Mouse (Mus musculus): Measurements from ENCODE around the gene Hoxd3. TPM values are rescaled to one million over a fixed set of nuclear protein-coding genes. Genes with fewer than 3 reads are reported as not detected.

The Hoxd3 gene
- total RNA-seq, 2 experiments from 2014 or later, result not detected

DNA sequence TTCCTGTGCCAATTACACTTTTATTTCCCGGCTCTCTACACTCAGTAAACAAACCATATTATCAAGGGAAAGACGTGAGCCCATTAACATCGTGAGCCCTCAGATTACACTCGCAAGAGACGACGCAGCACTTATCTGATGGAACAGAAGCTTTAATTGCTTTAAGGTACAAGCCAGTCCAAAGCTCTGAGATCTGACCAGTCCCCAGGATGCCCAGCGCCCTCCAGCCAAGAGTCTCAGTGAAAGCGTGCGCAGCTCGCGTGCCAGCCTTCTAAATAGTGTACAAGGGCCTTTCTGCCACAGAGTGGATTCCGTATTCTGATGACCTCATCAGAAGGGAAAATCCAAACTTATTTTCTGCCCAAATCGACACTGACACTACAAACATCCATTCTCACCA is 50.2 kb downstream of the Hoxd3 start:
- intact Hi-C loops (cut with DNase I), result no loop called here
- DNase-seq, result no peak

DNA sequence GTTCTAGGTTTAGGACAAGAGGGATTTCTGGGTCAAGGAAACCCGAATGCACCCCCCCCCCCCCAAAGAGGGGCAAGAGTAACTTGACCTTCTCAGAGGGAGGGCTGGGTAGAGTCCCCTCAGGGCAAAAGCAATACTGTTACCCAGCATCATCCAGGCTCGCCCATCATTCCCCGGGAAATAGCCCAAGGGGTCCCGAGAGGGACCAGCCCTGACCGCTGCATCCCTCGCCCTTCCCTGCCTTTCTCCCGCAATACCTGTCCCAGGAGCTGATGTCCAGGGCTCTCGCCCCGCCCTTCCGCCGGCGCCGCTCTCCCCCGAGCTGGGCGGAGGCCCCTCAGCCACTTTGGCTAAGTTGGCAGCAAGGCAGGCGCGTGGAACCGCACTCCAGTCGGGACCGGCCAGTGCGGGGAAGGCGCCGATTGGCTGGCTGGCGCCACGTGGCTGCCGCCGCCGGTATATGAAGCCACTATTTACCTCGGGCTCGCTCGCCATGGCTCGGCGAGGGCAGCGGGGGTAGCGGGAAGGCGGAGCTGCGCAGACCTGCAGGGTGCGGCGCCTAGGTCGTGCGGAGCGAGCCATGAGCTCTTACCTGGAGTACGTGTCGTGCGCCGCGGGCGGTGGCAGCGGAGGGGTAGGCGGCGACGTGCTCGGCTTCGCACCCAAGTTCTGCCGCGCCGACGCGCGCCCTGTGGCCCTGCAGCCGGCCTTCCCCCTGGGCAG is 51.0 kb downstream of the Hoxd3 start, which contains the start of gene Hoxd1:
Gene Hoxd1, plus strand, starts transcription at position 459 of the 723 bp plus-strand sequence.
- intact Hi-C loops (cut with DNase I), result no loop called here
- DNase-seq, result peak; percentile 28 to 35

DNA sequence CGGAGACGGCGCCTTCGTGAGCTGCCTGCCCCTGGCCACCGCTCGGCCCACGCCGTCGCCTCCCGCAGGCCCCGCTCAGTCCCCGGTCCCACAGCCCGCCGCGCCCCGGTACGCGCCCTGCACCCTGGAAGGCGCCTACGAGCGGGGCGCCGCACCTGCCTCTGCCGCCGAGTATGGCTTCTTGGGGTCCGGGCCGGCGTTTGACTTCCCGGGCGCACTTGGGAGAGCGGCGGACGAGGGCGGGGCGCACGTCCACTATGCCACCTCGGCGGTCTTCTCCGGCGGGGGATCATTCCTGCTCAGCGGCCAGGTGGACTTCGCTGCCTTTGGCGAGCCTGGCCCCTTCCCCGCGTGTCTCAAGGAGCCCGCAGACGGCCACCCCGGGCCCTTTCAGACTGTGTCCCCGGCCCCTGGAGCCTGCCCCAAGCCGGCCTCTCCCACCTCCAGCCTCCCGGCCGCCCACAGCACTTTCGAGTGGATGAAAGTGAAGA is 51.6 kb downstream of the Hoxd3 start:
- intact Hi-C loops (cut with DNase I), result no loop called here
- DNase-seq, result no peak

DNA sequence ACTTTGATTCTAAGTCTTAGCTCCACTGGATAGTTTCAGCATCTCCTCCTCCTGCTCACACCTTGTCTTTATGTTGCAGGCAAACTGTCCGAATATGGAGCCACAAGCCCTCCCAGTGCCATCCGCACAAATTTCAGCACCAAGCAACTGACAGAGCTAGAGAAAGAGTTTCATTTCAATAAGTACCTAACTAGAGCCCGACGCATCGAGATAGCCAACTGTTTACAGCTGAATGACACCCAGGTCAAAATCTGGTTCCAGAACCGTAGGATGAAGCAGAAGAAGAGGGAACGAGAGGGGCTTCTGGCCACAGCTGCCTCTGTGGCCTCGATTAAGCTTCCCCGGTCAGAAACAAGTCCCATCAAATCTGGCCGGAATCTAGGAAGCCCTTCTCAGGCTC is 52.2 kb downstream of the Hoxd3 start:
- DNase-seq, result no peak
- intact Hi-C loops (cut with DNase I), result no loop called here

DNA sequence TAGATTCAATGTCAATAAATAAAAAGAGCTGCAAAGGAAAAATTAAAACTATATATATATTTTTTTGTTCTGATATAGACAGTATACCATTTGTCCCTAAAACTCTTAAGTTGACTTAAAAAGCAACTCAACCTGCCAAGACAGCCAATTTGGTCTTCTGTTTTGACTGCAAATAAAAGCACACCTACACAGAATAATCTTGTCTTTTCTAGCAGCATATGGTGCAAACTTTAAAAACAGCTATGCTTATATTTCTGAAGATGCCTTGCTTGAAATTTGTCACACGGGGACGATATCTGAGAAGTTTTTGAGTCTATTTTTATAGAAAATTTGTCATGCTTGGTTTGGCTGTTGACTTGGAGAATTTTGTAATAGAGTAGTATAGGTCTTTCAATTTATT is 62.6 kb downstream of the Hoxd3 start:
- intact Hi-C loops (cut with DNase I), result no loop called here
- DNase-seq, result no peak

DNA sequence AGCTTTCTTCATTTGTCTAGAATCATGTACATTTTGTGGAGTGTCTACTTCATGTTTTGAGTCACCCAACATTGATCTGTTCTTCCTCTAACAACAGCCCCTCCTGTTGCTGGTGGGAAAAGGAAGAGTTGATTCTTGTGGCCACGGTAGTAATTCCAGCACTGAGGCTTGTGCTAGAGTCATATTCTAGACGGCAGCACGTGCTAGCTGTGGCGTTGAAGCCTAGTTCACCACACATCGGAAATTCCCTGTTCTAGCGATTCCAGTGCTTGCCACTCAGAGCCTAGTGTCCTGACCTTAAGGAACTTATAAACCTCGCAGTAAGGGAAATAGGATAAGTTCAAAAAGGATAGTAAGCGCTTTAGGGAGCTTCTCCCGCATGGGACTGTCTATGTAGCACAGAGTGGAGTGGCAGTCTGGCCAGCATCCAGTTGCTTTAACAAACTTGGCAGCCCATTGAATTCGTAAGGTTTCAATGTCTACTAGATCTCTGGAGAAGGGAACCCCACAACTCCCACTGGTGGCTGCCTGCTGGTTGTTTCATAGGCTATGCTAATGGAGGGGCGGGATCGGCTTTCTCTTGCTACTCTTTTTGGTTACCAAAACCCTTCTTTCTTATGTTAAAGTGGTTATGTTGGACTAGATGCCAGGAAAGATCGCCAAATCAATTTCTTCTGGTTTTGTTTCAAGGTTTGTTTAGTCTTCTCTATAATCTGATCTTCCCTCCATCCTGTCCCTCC is 66.0 kb downstream of the Hoxd3 start:
- intact Hi-C loops (cut with DNase I), result no loop called here
- DNase-seq, result no peak

DNA sequence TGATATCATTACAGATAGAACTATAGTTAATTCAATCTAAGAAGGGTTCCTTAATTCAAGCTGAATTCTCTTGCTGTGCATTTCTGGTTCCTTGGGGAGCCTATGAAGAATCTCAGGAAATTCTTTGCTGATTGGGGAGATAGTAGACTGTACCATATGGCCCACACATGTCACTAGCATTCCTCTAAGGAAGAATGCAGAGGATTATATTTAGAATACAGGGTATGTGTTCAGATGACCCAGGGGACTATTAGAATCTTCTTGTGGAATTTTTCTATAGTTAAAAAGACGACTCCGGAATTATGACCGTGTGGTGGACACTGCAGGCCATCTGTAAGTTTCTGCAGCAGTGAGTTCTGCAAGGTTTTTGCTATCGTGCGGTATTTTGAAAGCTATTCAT is 69.7 kb downstream of the Hoxd3 start:
- DNase-seq, result no peak
- intact Hi-C loops (cut with DNase I), result no loop called here

DNA sequence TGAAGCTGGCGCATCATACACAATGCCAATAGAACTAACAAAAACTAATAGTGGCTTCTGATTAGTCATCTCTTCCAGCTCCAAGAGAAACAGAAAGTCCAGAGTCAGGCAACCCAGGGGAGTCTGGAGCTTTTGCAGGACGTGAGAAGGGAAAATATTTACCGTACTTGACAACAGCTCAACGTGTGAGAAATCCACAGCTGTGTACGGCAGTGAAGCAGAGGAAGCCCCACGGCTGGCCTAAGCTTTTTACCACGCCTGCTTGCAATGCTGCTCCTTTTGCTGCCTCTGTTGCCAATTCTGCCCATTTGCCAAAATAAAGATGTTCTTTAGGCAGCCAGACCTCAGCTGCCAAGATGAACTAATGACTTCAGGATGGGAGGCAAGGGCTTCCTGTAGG is 83.8 kb downstream of the Hoxd3 start:
- intact Hi-C loops (cut with DNase I), result no loop called here
- peak; percentile 28 to 30 for DNase-seq

Small RNAs within 50 kb of the gene (microRNA-seq; reads per million reads assigned to microRNA genes)
- gene Gm44463, result 0 reads per million in 2 experiments
- gene Mir10b, result 1,206 to 1,233 reads per million in 2 experiments

Other genes starting within 250 kb of the Hoxd3 start
- 10 to 100 TPM; 18.7 to 21.4 TPM for gene Lnpk, start 132.5 kb upstream of the Hoxd3 start, total RNA-seq (2021)
- gene Evx2, start 52.4 kb upstream of the Hoxd3 start, total RNA-seq (2021), result not detected
- gene Hoxd13, start 43.6 kb upstream of the Hoxd3 start, total RNA-seq (2021), result not detected
- not detected for gene Hoxd12, start 36.9 kb upstream of the Hoxd3 start, total RNA-seq (2021)
- not detected for gene Hoxd11, start 32.4 kb upstream of the Hoxd3 start, total RNA-seq (2021)
- not detected for gene Hoxd10, start 20.0 kb upstream of the Hoxd3 start, total RNA-seq (2021)
- under 1 TPM; 0.19 to 0.22 TPM for gene Hoxd9, start 14.2 kb upstream of the Hoxd3 start, total RNA-seq (2021)
- gene Hoxd8, start 7.3 kb upstream of the Hoxd3 start, total RNA-seq (2021), result 1 to 10 TPM; 1.9 to 2.5 TPM
- under 1 TPM; 0.55 to 0.57 TPM for gene Hoxd4, start within 50 bp of the Hoxd3 start, total RNA-seq (2021)
- not detected for gene Gm28230, start 14.8 kb downstream of the Hoxd3 start, total RNA-seq (2021)
- not detected for gene Hoxd1, start 51.1 kb downstream of the Hoxd3 start, total RNA-seq (2021)
- 100 to 1,000 TPM; 137 to 142 TPM for gene Mtx2, start 113.9 kb downstream of the Hoxd3 start, total RNA-seq (2021)

All from heart, postnatal 10 days (tissue).